Comparison of ENCODE assay signal across 30 mouse cellular contexts in genomic region chr11:96289293-96289692, GRCm38 (mm10). TPM values are rescaled to one million over a fixed set of nuclear protein-coding genes. Genes with fewer than 3 reads are reported as not detected.
DNase-seq lines count a peak whose midpoint lies in the region; ATAC-seq lines count a peak whose summit lies in the region.
"Had no signal": no experiment of that assay in that cellular context is flagged by ENCODE, and none has a peak within 500 bp of the region (broad histone marks: within the 10 kb centered on the region; RNA-seq: fewer than 3 reads in every experiment).

No protein-coding gene starts in this region.

- H3K9me3 ChIP-seq in hindbrain, embryonic 15.5 days: no peaks in the 10 kb centered on the region
- no peaks in the 10 kb centered on the region for H3K9me3 ChIP-seq in hindbrain, embryonic 10.5 days
- H3K9me3 ChIP-seq in neural tube, embryonic 11.5 days (ENCODE audit: control insufficient read depth, low read length): no peaks in the 10 kb centered on the region
- no peaks in the 10 kb centered on the region for H3K9me3 ChIP-seq in neural tube, embryonic 12.5 days
- H3K9me3 ChIP-seq in liver, embryonic 12.5 days (replicated peaks): no peaks in the 10 kb centered on the region
- H3K9me3 ChIP-seq: embryonic facial prominence, embryonic 10.5 days; embryonic facial prominence, embryonic 15.5 days; forebrain, embryonic 12.5 days; liver, embryonic 15.5 days; stomach, embryonic 15.5 days had no signal

- H3K27ac ChIP-seq in hindbrain, embryonic 15.5 days (replicated peaks): 0 out of 2 replicates have a peak overlapping the region, but pooled peaks have one; percentile 7
- H3K27ac ChIP-seq in hindbrain, embryonic 10.5 days: no peak overlapping the region
- H3K27ac ChIP-seq in neural tube, embryonic 11.5 days (ENCODE audit: low read depth, low read length): peak overlapping the region; percentile 100
- H3K27ac ChIP-seq in neural tube, embryonic 12.5 days: peak overlapping the region; percentile 99
- no peak overlapping the region for H3K27ac ChIP-seq in liver, embryonic 12.5 days
- H3K27ac ChIP-seq: embryonic facial prominence, embryonic 10.5 days; embryonic facial prominence, embryonic 15.5 days; forebrain, embryonic 12.5 days; liver, embryonic 15.5 days; stomach, embryonic 15.5 days had no signal

- no peak overlapping the region for H3K9ac ChIP-seq in hindbrain, embryonic 15.5 days
- peak overlapping the region; percentile 100 for H3K9ac ChIP-seq in neural tube, embryonic 11.5 days (ENCODE audit: low read length)
- H3K9ac ChIP-seq in neural tube, embryonic 12.5 days: peak overlapping the region; percentile 100
- H3K9ac ChIP-seq in liver, embryonic 12.5 days: no peak overlapping the region
- H3K9ac ChIP-seq: embryonic facial prominence, embryonic 15.5 days; forebrain, embryonic 12.5 days; forebrain, postnatal 0 days; liver, embryonic 15.5 days; lung, embryonic 14.5 days; stomach, embryonic 15.5 days had no signal

- ATAC-seq in hindbrain, embryonic 15.5 days (ENCODE audit: low FRiP score, low read depth): no peak
- ATAC-seq in neural tube, embryonic 11.5 days (ENCODE audit: insufficient read depth, low FRiP score, low TSS enrichment): no peak
- no peak for ATAC-seq in neural tube, embryonic 12.5 days (ENCODE audit: low FRiP score, low read depth)
- no peak for ATAC-seq in liver, embryonic 12.5 days
- ATAC-seq: activated CD4-positive, CD25-positive, alpha-beta regulatory T cell, adult 4 months; CD4-positive, CD25-positive, alpha-beta regulatory T cell, adult 4 months; forebrain, postnatal 0 days had no signal

- DNase-seq in hindbrain, embryonic 10.5 days (ENCODE audit: low spot score): no peak
- no peak for DNase-seq in neural tube, embryonic 11.5 days (ENCODE audit: low spot score)
- no peak for DNase-seq in neural tube, embryonic 10.5 days (ENCODE audit: extremely low spot score, low spot score)
- DNase-seq in cerebellum, adult 9-10 months: no peak
- DNase-seq: adrenal gland, adult 2 months; cerebellum, adult 18-20 months; cerebellum, postnatal 14 days; forebrain, postnatal 0 days; gastrocnemius, postnatal 25 days; heart, adult 11 months; heart, postnatal 4 days; liver; lung, embryonic 14.5 days; lung, postnatal 14 days; midbrain, embryonic 14.5 days; retina, postnatal 1 day; right cerebral cortex, postnatal 14 days had no signal

- H3K27me3 ChIP-seq in hindbrain, embryonic 15.5 days: peaks cover 79% of the 10 kb centered on the region
- H3K27me3 ChIP-seq in hindbrain, embryonic 10.5 days (ENCODE audit: insufficient read depth, poor library complexity, severe bottlenecking): peaks cover 100% of the 10 kb centered on the region
- H3K27me3 ChIP-seq in neural tube, embryonic 11.5 days (ENCODE audit: control insufficient read depth, insufficient read depth, low read length): no peaks in the 10 kb centered on the region
- no peaks in the 10 kb centered on the region for H3K27me3 ChIP-seq in neural tube, embryonic 12.5 days (replicated peaks)
- peaks cover 99% of the 10 kb centered on the region for H3K27me3 ChIP-seq in liver, embryonic 12.5 days (replicated peaks)

- peaks cover 4% of the 10 kb centered on the region for H3K4me1 ChIP-seq in hindbrain, embryonic 15.5 days (replicated peaks)
- peaks cover 17% of the 10 kb centered on the region for H3K4me1 ChIP-seq in hindbrain, embryonic 10.5 days (replicated peaks)
- peaks cover 18% of the 10 kb centered on the region for H3K4me1 ChIP-seq in neural tube, embryonic 11.5 days (ENCODE audit: control insufficient read depth, insufficient read depth, low read length)
- H3K4me1 ChIP-seq in neural tube, embryonic 12.5 days: peaks cover 26% of the 10 kb centered on the region
- H3K4me1 ChIP-seq in liver, embryonic 12.5 days: peaks cover 9% of the 10 kb centered on the region; the same call in 1 of the 2 replicates
- H3K4me1 ChIP-seq: stomach, embryonic 15.5 days had no signal

- no peaks in the 10 kb centered on the region for H3K36me3 ChIP-seq in hindbrain, embryonic 15.5 days
- H3K36me3 ChIP-seq in hindbrain, embryonic 10.5 days: no peaks in the 10 kb centered on the region
- H3K36me3 ChIP-seq in neural tube, embryonic 11.5 days (ENCODE audit: control insufficient read depth, insufficient read depth, low read length): no peaks in the 10 kb centered on the region
- peaks cover 2% of the 10 kb centered on the region; the same call in 1 of the 2 replicates for H3K36me3 ChIP-seq in neural tube, embryonic 12.5 days
- H3K36me3 ChIP-seq in liver, embryonic 12.5 days: no peaks in the 10 kb centered on the region
- H3K36me3 ChIP-seq: embryonic facial prominence, embryonic 10.5 days; embryonic facial prominence, embryonic 15.5 days; forebrain, embryonic 12.5 days; liver, embryonic 15.5 days; stomach, embryonic 15.5 days had no signal

- H3K4me2 ChIP-seq in hindbrain, embryonic 15.5 days: peak overlapping the region; percentile 30
- H3K4me2 ChIP-seq in neural tube, embryonic 11.5 days (ENCODE audit: low read depth): peak overlapping the region; percentile 100
- peak overlapping the region; percentile 100 for H3K4me2 ChIP-seq in neural tube, embryonic 12.5 days (replicated peaks)
- no peak overlapping the region for H3K4me2 ChIP-seq in liver, embryonic 12.5 days
- H3K4me2 ChIP-seq: embryonic facial prominence, embryonic 15.5 days; forebrain, embryonic 12.5 days; heart, embryonic 11.5 days; liver, embryonic 15.5 days; lung, embryonic 14.5 days; stomach, embryonic 15.5 days had no signal

- no peak overlapping the region for H3K4me3 ChIP-seq in hindbrain, embryonic 15.5 days
- no peak overlapping the region for H3K4me3 ChIP-seq in hindbrain, embryonic 10.5 days
- peak overlapping the region; percentile 96 for H3K4me3 ChIP-seq in neural tube, embryonic 11.5 days (ENCODE audit: low read depth, low read length)
- peak overlapping the region; percentile 99 for H3K4me3 ChIP-seq in neural tube, embryonic 12.5 days
- H3K4me3 ChIP-seq in liver, embryonic 12.5 days: no peak overlapping the region
- H3K4me3 ChIP-seq: embryonic facial prominence, embryonic 10.5 days; embryonic facial prominence, embryonic 15.5 days; forebrain, embryonic 12.5 days; liver, embryonic 15.5 days; stomach, embryonic 15.5 days had no signal

- WGBS in hindbrain, embryonic 15.5 days: 5% methylated on average over 21 of the region's 21 CpGs
- WGBS in hindbrain, embryonic 10.5 days: 1% methylated on average over 21 of the region's 21 CpGs
- WGBS in neural tube, embryonic 11.5 days: 9% methylated on average over 21 of the region's 21 CpGs
- 5% methylated on average over 21 of the region's 21 CpGs for WGBS in neural tube, embryonic 12.5 days
- WGBS in liver, embryonic 12.5 days (ENCODE audit: insufficient replicate concordance): 11% methylated on average over 21 of the region's 21 CpGs

RNA-seq across cellular contexts. Expression of gene Hoxb7, which starts 2.9 kb away (rescaled TPM):
- 26.5 and 33.6 TPM in 2 replicates for polyA plus RNA-seq in hindbrain, embryonic 15.5 days (2015; fragmentation: Nextera tagmentation; extraction: Ambion mirVana)
- not detected in 2 replicates for polyA plus RNA-seq in hindbrain, embryonic 10.5 days (2016; fragmentation: Nextera tagmentation; extraction: Ambion mirVana)
- polyA plus RNA-seq in neural tube, embryonic 11.5 days (2014; fragmentation: Nextera tagmentation; extraction: Ambion mirVana): 65.5 and 65.9 TPM in 2 replicates
- 97.1 and 101 TPM in 2 replicates for polyA plus RNA-seq in neural tube, embryonic 12.5 days (2016; fragmentation: Nextera tagmentation; extraction: Ambion mirVana)
- 0.18 and 0.37 TPM in 2 replicates for polyA plus RNA-seq in liver, embryonic 12.5 days (2016; fragmentation: Nextera tagmentation; extraction: Ambion mirVana)
- polyA plus RNA-seq: activated CD4-positive, CD25-positive, alpha-beta regulatory T cell, adult 4 months; CD4-positive, CD25-positive, alpha-beta regulatory T cell, adult 4 months; cortical plate, adult 2 months; embryonic facial prominence, embryonic 10.5 days; embryonic facial prominence, embryonic 15.5 days; forebrain, embryonic 12.5 days; forebrain, postnatal 0 days; midbrain, embryonic 14.5 days had no signal

RNA-seq across cellular contexts. Expression of gene Hoxb6, which starts 3.0 kb away (rescaled TPM):
- 52.1 and 66.7 TPM in 2 replicates for polyA plus RNA-seq in hindbrain, embryonic 15.5 days (2015; fragmentation: Nextera tagmentation; extraction: Ambion mirVana)
- polyA plus RNA-seq in hindbrain, embryonic 10.5 days (2016; fragmentation: Nextera tagmentation; extraction: Ambion mirVana): 0.31 TPM in 1 of 2 replicates, not detected in the other
- 81.4 and 87.2 TPM in 2 replicates for polyA plus RNA-seq in neural tube, embryonic 11.5 days (2014; fragmentation: Nextera tagmentation; extraction: Ambion mirVana)
- polyA plus RNA-seq in neural tube, embryonic 12.5 days (2016; fragmentation: Nextera tagmentation; extraction: Ambion mirVana): 145 and 151 TPM in 2 replicates
- polyA plus RNA-seq in liver, embryonic 12.5 days (2016; fragmentation: Nextera tagmentation; extraction: Ambion mirVana): 0.30 TPM in 2 replicates
- polyA plus RNA-seq: activated CD4-positive, CD25-positive, alpha-beta regulatory T cell, adult 4 months; CD4-positive, CD25-positive, alpha-beta regulatory T cell, adult 4 months; cortical plate, adult 2 months; embryonic facial prominence, embryonic 10.5 days; embryonic facial prominence, embryonic 15.5 days; forebrain, embryonic 12.5 days; forebrain, postnatal 0 days; heart, embryonic 16.5 days; midbrain, embryonic 14.5 days had no signal

RNA-seq across cellular contexts. Expression of gene Hoxb8, which starts 7.6 kb away (rescaled TPM):
- 18.2 and 26.1 TPM in 2 replicates for polyA plus RNA-seq in hindbrain, embryonic 15.5 days (2015; fragmentation: Nextera tagmentation; extraction: Ambion mirVana)
- polyA plus RNA-seq in hindbrain, embryonic 10.5 days (2016; fragmentation: Nextera tagmentation; extraction: Ambion mirVana): 0.08 TPM in 1 of 2 replicates, not detected in the other
- polyA plus RNA-seq in neural tube, embryonic 11.5 days (2014; fragmentation: Nextera tagmentation; extraction: Ambion mirVana): 27.9 and 28.2 TPM in 2 replicates
- polyA plus RNA-seq in neural tube, embryonic 12.5 days (2016; fragmentation: Nextera tagmentation; extraction: Ambion mirVana): 35.7 and 53.3 TPM in 2 replicates
- polyA plus RNA-seq in liver, embryonic 12.5 days (2016; fragmentation: Nextera tagmentation; extraction: Ambion mirVana): not detected in 2 replicates
- polyA plus RNA-seq: activated CD4-positive, CD25-positive, alpha-beta regulatory T cell, adult 4 months; CD4-positive, CD25-positive, alpha-beta regulatory T cell, adult 4 months; cortical plate, adult 2 months; embryonic facial prominence, embryonic 10.5 days; embryonic facial prominence, embryonic 15.5 days; forebrain, embryonic 12.5 days; forebrain, postnatal 0 days; heart, embryonic 16.5 days; liver, embryonic 15.5 days; midbrain, embryonic 14.5 days had no signal

RNA-seq across cellular contexts. Expression of gene Hoxb5, which starts 13.8 kb away (rescaled TPM):
- 115 and 140 TPM in 2 replicates for polyA plus RNA-seq in hindbrain, embryonic 15.5 days (2015; fragmentation: Nextera tagmentation; extraction: Ambion mirVana)
- 0.14 and 6.3 TPM in 2 replicates for polyA plus RNA-seq in hindbrain, embryonic 10.5 days (2016; fragmentation: Nextera tagmentation; extraction: Ambion mirVana)
- polyA plus RNA-seq in neural tube, embryonic 11.5 days (2014; fragmentation: Nextera tagmentation; extraction: Ambion mirVana): 49.0 and 49.1 TPM in 2 replicates
- polyA plus RNA-seq in neural tube, embryonic 12.5 days (2016; fragmentation: Nextera tagmentation; extraction: Ambion mirVana): 79.2 and 94.7 TPM in 2 replicates
- 1.3 and 1.5 TPM in 2 replicates for polyA plus RNA-seq in liver, embryonic 12.5 days (2016; fragmentation: Nextera tagmentation; extraction: Ambion mirVana)
- polyA plus RNA-seq: activated CD4-positive, CD25-positive, alpha-beta regulatory T cell, adult 4 months; CD4-positive, CD25-positive, alpha-beta regulatory T cell, adult 4 months; cortical plate, adult 2 months; embryonic facial prominence, embryonic 15.5 days; forebrain, embryonic 12.5 days; forebrain, postnatal 0 days; midbrain, embryonic 14.5 days had no signal

RNA-seq across cellular contexts. Expression of gene Hoxb9, which starts 18.0 kb away (rescaled TPM):
- polyA plus RNA-seq in hindbrain, embryonic 15.5 days (2015; fragmentation: Nextera tagmentation; extraction: Ambion mirVana): 2.1 and 15.7 TPM in 2 replicates
- polyA plus RNA-seq in hindbrain, embryonic 10.5 days (2016; fragmentation: Nextera tagmentation; extraction: Ambion mirVana): not detected in 2 replicates
- 60.7 and 67.9 TPM in 2 replicates for polyA plus RNA-seq in neural tube, embryonic 11.5 days (2014; fragmentation: Nextera tagmentation; extraction: Ambion mirVana)
- 76.1 and 90.5 TPM in 2 replicates for polyA plus RNA-seq in neural tube, embryonic 12.5 days (2016; fragmentation: Nextera tagmentation; extraction: Ambion mirVana)
- polyA plus RNA-seq in liver, embryonic 12.5 days (2016; fragmentation: Nextera tagmentation; extraction: Ambion mirVana): not detected in 2 replicates
- polyA plus RNA-seq: cortical plate, adult 2 months; embryonic facial prominence, embryonic 10.5 days; embryonic facial prominence, embryonic 15.5 days; forebrain, embryonic 12.5 days; forebrain, postnatal 0 days; heart, embryonic 16.5 days; liver, embryonic 15.5 days; midbrain, embryonic 14.5 days had no signal

Comparison
In these comparisons a context has a peak if more than half of its experiments do, and no peak if none do; other contexts are left out.
1. H3K27ac ChIP-seq: peak in hindbrain, embryonic 15.5 days (single experiment), neural tube, embryonic 11.5 days (single experiment) and neural tube, embryonic 12.5 days (single experiment); none in hindbrain, embryonic 10.5 days (single experiment) and liver, embryonic 12.5 days (single experiment).
2. RNA of gene Hoxb7, which starts 2.9 kb away (polyA plus RNA-seq): 97.1 to 101 TPM in neural tube, embryonic 12.5 days, 65.5 to 65.9 TPM in neural tube, embryonic 11.5 days and 26.5 to 33.6 TPM in hindbrain, embryonic 15.5 days; 0.18 to 0.37 TPM in liver, embryonic 12.5 days and not detected in hindbrain, embryonic 10.5 days; every median in the first group is over 10 times any median in the second.
3. RNA of gene Hoxb6, which starts 3.0 kb away (polyA plus RNA-seq): 145 to 151 TPM in neural tube, embryonic 12.5 days, 81.4 to 87.2 TPM in neural tube, embryonic 11.5 days and 52.1 to 66.7 TPM in hindbrain, embryonic 15.5 days; 0.31 TPM in hindbrain, embryonic 10.5 days and 0.30 TPM in liver, embryonic 12.5 days; every median in the first group is over 10 times any median in the second.
4. RNA of gene Hoxb8, which starts 7.6 kb away (polyA plus RNA-seq): 35.7 to 53.3 TPM in neural tube, embryonic 12.5 days, 27.9 to 28.2 TPM in neural tube, embryonic 11.5 days and 18.2 to 26.1 TPM in hindbrain, embryonic 15.5 days; 0.08 TPM in hindbrain, embryonic 10.5 days and not detected in liver, embryonic 12.5 days; every median in the first group is over 10 times any median in the second.
5. H3K4me3 ChIP-seq: peak in neural tube, embryonic 11.5 days (single experiment) and neural tube, embryonic 12.5 days (single experiment); none in hindbrain, embryonic 15.5 days (single experiment), hindbrain, embryonic 10.5 days (single experiment) and liver, embryonic 12.5 days (single experiment).
6. H3K9ac ChIP-seq: peak in neural tube, embryonic 11.5 days (single experiment) and neural tube, embryonic 12.5 days (single experiment); none in hindbrain, embryonic 15.5 days (single experiment) and liver, embryonic 12.5 days (single experiment).